Comparison of ENCODE assay signal across 10 mouse cellular contexts in genomic region chr8:106530566-106530965, GRCm38 (mm10). TPM values are rescaled to one million over a fixed set of nuclear protein-coding genes. Genes with fewer than 3 reads are reported as not detected.
DNase-seq lines count a peak whose midpoint lies in the region; ATAC-seq and TF ChIP-seq lines count a peak whose summit lies in the region.
"Had no signal": no experiment of that assay in that cellular context is flagged by ENCODE, and none has a peak within 500 bp of the region (broad histone marks: within the 10 kb centered on the region; RNA-seq: fewer than 3 reads in every experiment).

No protein-coding gene starts in this region.

- H3K27me3 ChIP-seq in embryonic facial prominence, embryonic 11.5 days (ENCODE audit: control insufficient read depth, insufficient read depth, low read length), result no peaks in the 10 kb centered on the region
- no peaks in the 10 kb centered on the region for H3K27me3 ChIP-seq in embryonic facial prominence, embryonic 10.5 days (replicated peaks; ENCODE audit: low read depth, poor library complexity, severe bottlenecking)
- no peaks in the 10 kb centered on the region for H3K27me3 ChIP-seq in liver, adult 2 months (ENCODE audit: control insufficient read depth, insufficient read depth, low read length)
- H3K27me3 ChIP-seq in MEL (ENCODE audit: control insufficient read depth in 1 of 2, insufficient read depth in 2 of 2, low read length in 2 of 2), result no peaks in the 10 kb centered on the region
- H3K27me3 ChIP-seq: neural tube, embryonic 15.5 days had no signal

- no peaks in the 10 kb centered on the region for H3K4me1 ChIP-seq in embryonic facial prominence, embryonic 11.5 days (ENCODE audit: control insufficient read depth, insufficient read depth, low read length)
- peaks cover 12% of the 10 kb centered on the region for H3K4me1 ChIP-seq in embryonic facial prominence, embryonic 10.5 days
- H3K4me1 ChIP-seq in liver, adult 2 months (ENCODE audit: control insufficient read depth, insufficient read depth, low read length), result no peaks in the 10 kb centered on the region
- no peaks in the 10 kb centered on the region for H3K4me1 ChIP-seq in MEL (ENCODE audit: control insufficient read depth in 1 of 2, insufficient read depth in 2 of 2, low read length in 2 of 2)
- H3K4me1 ChIP-seq: neural tube, embryonic 15.5 days had no signal

- TF ChIP-seq CTCF in liver, adult 2 months (IDR thresholded peaks at IDR 0.05; ENCODE audit: low read depth, low read length), result peak; percentile 52; the same call in 1 of the 2 replicates
- TF ChIP-seq CTCF in MEL (IDR thresholded peaks at IDR 0.05 in 2 of 3, conservative IDR thresholded peaks at IDR 0.05 in 1 of 3; ENCODE audit: control insufficient read depth in 1 of 3, insufficient read depth in 1 of 3, low read depth in 2 of 3, low read length in 3 of 3, poor library complexity in 1 of 3, severe bottlenecking in 1 of 3), result peak; percentile 57 to 75 (median 67)

- ATAC-seq in embryonic facial prominence, embryonic 11.5 days (replicated peaks; ENCODE audit: insufficient number of reproducible peaks, low FRiP score, low TSS enrichment, low read depth), result no peak

- no peaks in the 10 kb centered on the region for H3K9me3 ChIP-seq in embryonic facial prominence, embryonic 11.5 days (replicated peaks; ENCODE audit: control insufficient read depth, low read length)
- H3K9me3 ChIP-seq in embryonic facial prominence, embryonic 10.5 days, result no peaks in the 10 kb centered on the region
- no peaks in the 10 kb centered on the region for H3K9me3 ChIP-seq in MEL (replicated peaks; ENCODE audit: insufficient read depth, low read length)
- H3K9me3 ChIP-seq: neural tube, embryonic 15.5 days had no signal

- TF ChIP-seq POLR2A in liver, adult 2 months (IDR thresholded peaks at IDR 0.05; ENCODE audit: extremely low read depth, insufficient read depth, low read length), result no peak
- TF ChIP-seq POLR2A in MEL (IDR thresholded peaks at IDR 0.05; ENCODE audit: control insufficient read depth in 1 of 2, insufficient read depth in 1 of 2, low read depth in 1 of 2, low read length in 2 of 2, poor library complexity in 1 of 2), result no peak

- WGBS in embryonic facial prominence, embryonic 11.5 days, result 75% methylated on average over 4 of the region's 4 CpGs
- 72% methylated on average over 4 of the region's 4 CpGs for WGBS in embryonic facial prominence, embryonic 10.5 days
- WGBS in liver, adult 2 months, result 74% methylated on average over 4 of the region's 4 CpGs

- H3K4me2 ChIP-seq in embryonic facial prominence, embryonic 11.5 days (ENCODE audit: low read depth, low read length), result no peak overlapping the region
- H3K4me2 ChIP-seq: neural tube, embryonic 15.5 days had no signal

- no peaks in the 10 kb centered on the region for H3K79me2 ChIP-seq in liver, adult 2 months (ENCODE audit: control insufficient read depth, insufficient read depth, low read length)
- H3K79me2 ChIP-seq in MEL (ENCODE audit: control insufficient read depth, insufficient read depth, low read length, poor library complexity), result no peaks in the 10 kb centered on the region

- H3K4me3 ChIP-seq in embryonic facial prominence, embryonic 11.5 days (ENCODE audit: low read depth, low read length), result no peak overlapping the region
- no peak overlapping the region for H3K4me3 ChIP-seq in embryonic facial prominence, embryonic 10.5 days
- H3K4me3 ChIP-seq in liver, adult 2 months (ENCODE audit: insufficient read depth, low read depth, low read length), result no peak overlapping the region
- no peak overlapping the region for H3K4me3 ChIP-seq in MEL (ENCODE audit: control insufficient read depth in 1 of 2, insufficient read depth in 1 of 2, low read depth in 2 of 2, low read length in 2 of 2)
- H3K4me3 ChIP-seq: neural tube, embryonic 15.5 days had no signal

- peak; percentile 29 for DNase-seq in embryonic facial prominence, embryonic 11.5 days (ENCODE audit: low spot score)
- DNase-seq in embryonic facial prominence, embryonic 10.5 days (ENCODE audit: low spot score), result no peak
- DNase-seq in liver, adult 2 months (ENCODE audit: extremely low read depth, low read depth, low spot score), result no peak
- DNase-seq in liver (no peak), MEL (ENCODE audit: low read depth, low spot score) (peak; percentile 28)
- DNase-seq in naive thymus-derived CD4-positive, alpha-beta T cell, adult 2 months (ENCODE audit: low read depth), result peak; percentile 29
- DNase-seq in gastrocnemius, adult 18-20 months (ENCODE audit: low spot score), result no peak
- no peak for DNase-seq in Muller cell, postnatal 12 days (ENCODE audit: inconsistent ontology term)

- H3K9ac ChIP-seq in embryonic facial prominence, embryonic 11.5 days (replicated peaks; ENCODE audit: low read length), result no peak overlapping the region
- H3K9ac ChIP-seq in liver, adult 2 months (ENCODE audit: low read depth, low read length), result no peak overlapping the region
- no peak overlapping the region for H3K9ac ChIP-seq in MEL (ENCODE audit: control insufficient read depth, low read depth, low read length, poor library complexity, severe bottlenecking)
- H3K9ac ChIP-seq: neural tube, embryonic 15.5 days had no signal

- no peaks in the 10 kb centered on the region for H3K36me3 ChIP-seq in embryonic facial prominence, embryonic 11.5 days (replicated peaks; ENCODE audit: control insufficient read depth, insufficient read depth, low read depth, low read length)
- peaks cover 21% of the 10 kb centered on the region for H3K36me3 ChIP-seq in embryonic facial prominence, embryonic 10.5 days (replicated peaks)
- no peaks in the 10 kb centered on the region for H3K36me3 ChIP-seq in liver, adult 2 months (ENCODE audit: control insufficient read depth, insufficient read depth, low read length)
- H3K36me3 ChIP-seq in MEL (ENCODE audit: control insufficient read depth in 1 of 2, insufficient read depth in 2 of 2, low read length in 2 of 2), result no peaks in the 10 kb centered on the region
- H3K36me3 ChIP-seq: neural tube, embryonic 15.5 days had no signal

- no peak overlapping the region for H3K27ac ChIP-seq in embryonic facial prominence, embryonic 11.5 days (replicated peaks; ENCODE audit: low read depth, low read length)
- no peak overlapping the region for H3K27ac ChIP-seq in embryonic facial prominence, embryonic 10.5 days (replicated peaks)
- no peak overlapping the region for H3K27ac ChIP-seq in liver, adult 2 months (replicated peaks; ENCODE audit: insufficient read depth, low read depth, low read length)
- no peak overlapping the region for H3K27ac ChIP-seq in MEL (ENCODE audit: control insufficient read depth, low read depth, low read length)
- H3K27ac ChIP-seq: neural tube, embryonic 15.5 days had no signal

- TF ChIP-seq EP300 in MEL (IDR thresholded peaks at IDR 0.05; ENCODE audit: low read depth in 1 of 2, low read length in 2 of 2), result no peak

- TF ChIP-seq RAD21 in MEL (IDR thresholded peaks at IDR 0.05; ENCODE audit: low read depth, low read length), result peak; percentile 51

TF ChIP-seq in MEL, 35 proteins besides CTCF, POLR2A, EP300 and RAD21:
- TF ChIP-seq ETS1 (IDR thresholded peaks at IDR 0.05; ENCODE audit: low read depth, low read length) (no peak), RCOR1 (IDR thresholded peaks at IDR 0.05; ENCODE audit: low read depth, low read length) (no peak), SMC3 (IDR thresholded peaks at IDR 0.05; ENCODE audit: low read depth, low read length) (peak; percentile 43; the same call in 1 of the 2 replicates), KAT2A (conservative IDR thresholded peaks at IDR 0.05; ENCODE audit: low read depth, low read length) (no peak), ZC3H11A (IDR thresholded peaks at IDR 0.05; ENCODE audit: low read depth, low read length) (0 out of 2 replicates have a peak, but pooled peaks have one; percentile 7), USF1 (IDR thresholded peaks at IDR 0.05; ENCODE audit: low read depth, low read length) (no peak), ZMIZ1 (IDR thresholded peaks at IDR 0.05; ENCODE audit: low read depth, low read length) (no peak)

RNA-seq across cellular contexts. Expression of gene Cdh3, which starts 19.9 kb away (rescaled TPM):
- polyA plus RNA-seq in embryonic facial prominence, embryonic 11.5 days (2014; fragmentation: Nextera tagmentation; extraction: Ambion mirVana), result 10.8 and 11.0 TPM in 2 replicates
- polyA plus RNA-seq in embryonic facial prominence, embryonic 10.5 days (2016; fragmentation: Nextera tagmentation; extraction: Ambion mirVana), result 23.3 and 23.4 TPM in 2 replicates
- total RNA-seq in liver, adult 2 months (2014; rRNA removed), result 0.09 and 0.13 TPM in 2 replicates
- 0.16 and 0.30 TPM in 2 replicates for polyA plus RNA-seq in liver, adult 2 months (2012; rRNA removed)
- total RNA-seq in MEL (2012; rRNA removed), result not detected in 2 replicates
- polyA plus RNA-seq in MEL (2012; ENCODE audit: insufficient read depth in 1 of 2, insufficient read length in 2 of 2, low read depth in 1 of 2, low replicate concordance in 2 of 2, missing spikeins in 1 of 2), result not detected
- not detected for total RNA-seq in gastrocnemius, adult 18-20 months (2021)

RNA-seq across cellular contexts. Expression of gene 6030452D12Rik, which starts 30.2 kb away (rescaled TPM):
- polyA plus RNA-seq in embryonic facial prominence, embryonic 11.5 days (2014; fragmentation: Nextera tagmentation; extraction: Ambion mirVana), result not detected in 2 replicates
- not detected in 2 replicates for polyA plus RNA-seq in embryonic facial prominence, embryonic 10.5 days (2016; fragmentation: Nextera tagmentation; extraction: Ambion mirVana)
- not detected in 2 replicates for total RNA-seq in liver, adult 2 months (2014; rRNA removed)
- polyA plus RNA-seq in liver, adult 2 months (2012; rRNA removed), result not detected in 2 replicates
- total RNA-seq in MEL (2012; rRNA removed), result not detected in 2 replicates
- polyA plus RNA-seq in MEL (2012; ENCODE audit: insufficient read depth in 1 of 2, insufficient read length in 2 of 2, low read depth in 1 of 2, low replicate concordance in 2 of 2, missing spikeins in 1 of 2), result not detected
- total RNA-seq in gastrocnemius, adult 18-20 months (2021), result not detected
- total RNA-seq: heart, postnatal 25 days had no signal
- polyA plus RNA-seq: neural tube, embryonic 15.5 days had no signal

RNA-seq across cellular contexts. Expression of gene Gm10073, which starts 42.7 kb away (rescaled TPM):
- polyA plus RNA-seq in embryonic facial prominence, embryonic 11.5 days (2014; fragmentation: Nextera tagmentation; extraction: Ambion mirVana), result 4.7 and 8.0 TPM in 2 replicates
- 6.0 and 8.1 TPM in 2 replicates for polyA plus RNA-seq in embryonic facial prominence, embryonic 10.5 days (2016; fragmentation: Nextera tagmentation; extraction: Ambion mirVana)
- 11.3 and 12.4 TPM in 2 replicates for total RNA-seq in liver, adult 2 months (2014; rRNA removed)
- polyA plus RNA-seq in liver, adult 2 months (2012; rRNA removed), result 64.6 and 78.5 TPM in 2 replicates
- 79.9 and 188 TPM in 2 replicates for total RNA-seq in MEL (2012; rRNA removed)
- 10 to 100 TPM in 1 of 2 experiments, not detected in 1; 71.2 TPM for polyA plus RNA-seq in MEL (2012; ENCODE audit: insufficient read depth in 1 of 2, insufficient read length in 2 of 2, low read depth in 1 of 2, low replicate concordance in 2 of 2, missing spikeins in 1 of 2)
- total RNA-seq in gastrocnemius, adult 18-20 months (2021), result 100 to 1,000 TPM in 1 of 2 experiments, 10 to 100 TPM in 1; 91.6 to 114 TPM

Comparison
In these comparisons a context has a peak if more than half of its experiments do, and no peak if none do; other contexts are left out.
1. DNase-seq: peak in embryonic facial prominence, embryonic 11.5 days (single experiment), MEL (single experiment) and naive thymus-derived CD4-positive, alpha-beta T cell, adult 2 months (single experiment); none in embryonic facial prominence, embryonic 10.5 days (single experiment), liver, adult 2 months (single experiment), liver (single experiment), gastrocnemius, adult 18-20 months (single experiment) and Muller cell, postnatal 12 days (single experiment).